Mouse (Mus musculus): Measurements from ENCODE around the gene Hunk.

- TF ChIP-seq CTCF (conservative IDR thresholded peaks at IDR 0.05; ENCODE audit: low read length) (no peak), POU5F1 (IDR thresholded peaks at IDR 0.05; ENCODE audit: borderline replicate concordance, low read length) (no peak)
Observed at GRCm38 (mm10) chr16:90389103-90389750, 3.4 kb downstream of the Hunk start.

Data from E14TG2a.4 (cell line).